In genomic region chr9:67683367-67683766, GRCm38 (mm10) we compare ENCODE assay signal across 8 mouse cellular contexts.
DNase-seq lines count a peak whose midpoint lies in the region; ATAC-seq and TF ChIP-seq lines count a peak whose summit lies in the region.

No protein-coding gene starts in this region.

- TF ChIP-seq POLR2A in brain, embryonic 14.5 days (IDR thresholded peaks at IDR 0.05; ENCODE audit: borderline replicate concordance, extremely low read depth, insufficient read depth, insufficient read length, poor library complexity, severe bottlenecking): no peak
- TF ChIP-seq POLR2A in testis, adult 2 months (IDR thresholded peaks at IDR 0.05; ENCODE audit: control insufficient read depth, low read depth, low read length): no peak

- no peak overlapping the region for H3K27ac ChIP-seq in heart, embryonic 11.5 days (ENCODE audit: low read depth, low read length)
- H3K27ac ChIP-seq in hindbrain, embryonic 15.5 days (replicated peaks): no peak overlapping the region
- no peak overlapping the region for H3K27ac ChIP-seq in midbrain, embryonic 16.5 days (ENCODE audit: low read length)
- H3K27ac ChIP-seq in testis, adult 2 months (ENCODE audit: control insufficient read depth, insufficient read depth, low read depth, low read length): no peak overlapping the region

- H3K27me3 ChIP-seq in heart, embryonic 11.5 days (ENCODE audit: control insufficient read depth, insufficient read depth, low read length): peaks cover 3% of the 10 kb centered on the region; the same call in 1 of the 2 replicates
- no peaks in the 10 kb centered on the region for H3K27me3 ChIP-seq in hindbrain, embryonic 15.5 days
- no peaks in the 10 kb centered on the region for H3K27me3 ChIP-seq in midbrain, embryonic 16.5 days (ENCODE audit: control insufficient read depth, insufficient read depth, low read depth, low read length)
- no peaks in the 10 kb centered on the region for H3K27me3 ChIP-seq in testis, adult 2 months (ENCODE audit: control insufficient read depth, insufficient read depth, low read length)

- H3K36me3 ChIP-seq in heart, embryonic 11.5 days (ENCODE audit: control insufficient read depth, insufficient read depth, low read length): 0 out of 2 replicates have a peak, but pooled peaks cover 2% of the 10 kb centered on the region
- no peaks in the 10 kb centered on the region for H3K36me3 ChIP-seq in hindbrain, embryonic 15.5 days
- H3K36me3 ChIP-seq in midbrain, embryonic 16.5 days (ENCODE audit: control insufficient read depth, insufficient read depth, low read length): no peaks in the 10 kb centered on the region
- no peaks in the 10 kb centered on the region for H3K36me3 ChIP-seq in testis, adult 2 months (ENCODE audit: control insufficient read depth, insufficient read depth, low read length)

- peak; percentile 83; the same call in 1 of the 2 replicates for TF ChIP-seq CTCF in brain, embryonic 14.5 days (IDR thresholded peaks at IDR 0.05; ENCODE audit: borderline replicate concordance, extremely low read depth, insufficient read depth, insufficient read length)
- TF ChIP-seq CTCF in testis, adult 2 months (IDR thresholded peaks at IDR 0.05; ENCODE audit: control insufficient read depth, insufficient read depth, insufficient replicate concordance, low read depth, low read length): peak; percentile 23; the same call in 1 of the 2 replicates

- no peak overlapping the region for H3K4me2 ChIP-seq in heart, embryonic 11.5 days
- H3K4me2 ChIP-seq in hindbrain, embryonic 15.5 days: no peak overlapping the region
- no peak overlapping the region for H3K4me2 ChIP-seq in midbrain, embryonic 16.5 days (ENCODE audit: low read length)

- DNase-seq in heart, adult 8-10 months (ENCODE audit: low spot score): peak; percentile 13
- peak; percentile 94 for DNase-seq in brain, embryonic 14.5 days (ENCODE audit: low read depth)
- DNase-seq in fibroblast of lung, adult 2 months (ENCODE audit: low read depth): peak; percentile 36
- peak; percentile 13 to 79 for DNase-seq in left cerebral cortex, adult 9 months (ENCODE audit: low spot score in 2 of 2)

- 12% methylated on average over 7 of the region's 7 CpGs for WGBS in heart, embryonic 11.5 days (ENCODE audit: insufficient replicate concordance)
- 12% methylated on average over 7 of the region's 7 CpGs for WGBS in hindbrain, embryonic 15.5 days
- 6% methylated on average over 7 of the region's 7 CpGs for WGBS in midbrain, embryonic 16.5 days

- H3K9me3 ChIP-seq in heart, embryonic 11.5 days (replicated peaks; ENCODE audit: control insufficient read depth, low read length): peaks cover 9% of the 10 kb centered on the region; the same call in 1 of the 2 replicates
- H3K9me3 ChIP-seq in hindbrain, embryonic 15.5 days: no peaks in the 10 kb centered on the region
- no peaks in the 10 kb centered on the region; the same call in 1 of the 2 replicates for H3K9me3 ChIP-seq in midbrain, embryonic 16.5 days (replicated peaks; ENCODE audit: control insufficient read depth, low read length, poor library complexity, severe bottlenecking)

- no peak for ATAC-seq in heart, embryonic 11.5 days (replicated peaks; ENCODE audit: insufficient number of reproducible peaks, low FRiP score, low TSS enrichment)
- ATAC-seq in hindbrain, embryonic 15.5 days (ENCODE audit: low FRiP score, low read depth): peak; percentile 79; the same call in 1 of the 2 replicates
- ATAC-seq in midbrain, embryonic 16.5 days: peak; percentile 70; the same call in 1 of the 2 replicates

- H3K4me1 ChIP-seq in heart, embryonic 11.5 days (ENCODE audit: control insufficient read depth, insufficient read depth, low read length): no peaks in the 10 kb centered on the region
- H3K4me1 ChIP-seq in hindbrain, embryonic 15.5 days (replicated peaks): no peaks in the 10 kb centered on the region
- H3K4me1 ChIP-seq in midbrain, embryonic 16.5 days (ENCODE audit: control insufficient read depth, insufficient read depth, low read length): no peaks in the 10 kb centered on the region
- no peaks in the 10 kb centered on the region for H3K4me1 ChIP-seq in testis, adult 2 months (ENCODE audit: control insufficient read depth, insufficient read depth, low read length)

- H3K9ac ChIP-seq in heart, embryonic 11.5 days (ENCODE audit: low read depth, low read length): no peak overlapping the region
- H3K9ac ChIP-seq in hindbrain, embryonic 15.5 days: no peak overlapping the region
- no peak overlapping the region for H3K9ac ChIP-seq in midbrain, embryonic 16.5 days (ENCODE audit: low read depth, low read length)

- H3K4me3 ChIP-seq in heart, embryonic 11.5 days (ENCODE audit: low read depth, low read length): no peak overlapping the region
- no peak overlapping the region for H3K4me3 ChIP-seq in hindbrain, embryonic 15.5 days
- no peak overlapping the region for H3K4me3 ChIP-seq in midbrain, embryonic 16.5 days (ENCODE audit: low read depth, low read length)
- H3K4me3 ChIP-seq in testis, adult 2 months (ENCODE audit: control insufficient read depth, low read depth, low read length): no peak overlapping the region

Comparison
In these comparisons a context has a peak if more than half of its experiments do, and no peak if none do; other contexts are left out.
1. DNase-seq: peak in every context shown above with its lines; median percentile 94 in brain, embryonic 14.5 days; 46 in left cerebral cortex, adult 9 months; 36 in fibroblast of lung, adult 2 months; 13 in heart, adult 8-10 months.